ENCODE assay signal across 8 mouse cellular contexts in genomic region chr6:149310226-149310625, GRCm38 (mm10). TPM values are rescaled to one million over a fixed set of nuclear protein-coding genes. Genes with fewer than 3 reads are reported as not detected.
DNase-seq lines count a peak whose midpoint lies in the region; ATAC-seq and TF ChIP-seq lines count a peak whose summit lies in the region.

No protein-coding gene starts in this region.

- DNase-seq in heart, embryonic 10.5 days (ENCODE audit: low spot score): no peak
- no peak for DNase-seq in heart, adult 9 months (ENCODE audit: low spot score in 2 of 2)
- DNase-seq in forebrain, embryonic 14.5 days (ENCODE audit: low spot score): no peak
- no peak for DNase-seq in liver, embryonic 13.5 days
- DNase-seq in thymus, postnatal 14 days: no peak
- no peak for DNase-seq in testis, postnatal 10 days (ENCODE audit: low spot score)
- DNase-seq in right cerebral cortex, postnatal 10 days (ENCODE audit: low spot score in 2 of 2): no peak

- 51% methylated on average over 2 of the region's 2 CpGs for WGBS in heart, embryonic 10.5 days
- WGBS in forebrain, embryonic 14.5 days: 52% methylated on average over 2 of the region's 2 CpGs
- 50% methylated on average over 2 of the region's 2 CpGs for WGBS in liver, embryonic 13.5 days (ENCODE audit: insufficient replicate concordance)

- peak overlapping the region; percentile 47 for H3ac ChIP-seq in C2C12 (ENCODE audit: control insufficient read depth, insufficient read length, low read depth)

- H3K4me3 ChIP-seq in heart, embryonic 10.5 days: peak overlapping the region; percentile 85
- peak overlapping the region; percentile 66 for H3K4me3 ChIP-seq in C2C12 (ENCODE audit: insufficient read depth, poor library complexity, severe bottlenecking)
- H3K4me3 ChIP-seq in forebrain, embryonic 14.5 days (ENCODE audit: low read depth, low read length): peak overlapping the region; percentile 73
- peak overlapping the region; percentile 88 for H3K4me3 ChIP-seq in liver, embryonic 13.5 days (replicated peaks)

- H3K4me1 ChIP-seq in heart, embryonic 10.5 days: 0 out of 2 replicates have a peak, but pooled peaks cover 3% of the 10 kb centered on the region
- H3K4me1 ChIP-seq in forebrain, embryonic 14.5 days (ENCODE audit: control insufficient read depth, insufficient read depth, low read length): peaks cover 12% of the 10 kb centered on the region
- H3K4me1 ChIP-seq in liver, embryonic 13.5 days (replicated peaks): peaks cover 54% of the 10 kb centered on the region

- H3K36me3 ChIP-seq in heart, embryonic 10.5 days: peaks cover 27% of the 10 kb centered on the region
- H3K36me3 ChIP-seq in C2C12 (ENCODE audit: control insufficient read depth, insufficient read depth): peaks cover 38% of the 10 kb centered on the region
- H3K36me3 ChIP-seq in forebrain, embryonic 14.5 days (ENCODE audit: control insufficient read depth, insufficient read depth, low read length): peaks cover 7% of the 10 kb centered on the region
- peaks cover 35% of the 10 kb centered on the region for H3K36me3 ChIP-seq in liver, embryonic 13.5 days

- peaks cover 39% of the 10 kb centered on the region for H3K79me3 ChIP-seq in C2C12 (ENCODE audit: low read depth)

- no peaks in the 10 kb centered on the region for H3K27me3 ChIP-seq in heart, embryonic 10.5 days (ENCODE audit: insufficient read depth, poor library complexity, severe bottlenecking)
- no peaks in the 10 kb centered on the region for H3K27me3 ChIP-seq in C2C12 (ENCODE audit: control insufficient read depth, insufficient read depth, insufficient read length)
- no peaks in the 10 kb centered on the region for H3K27me3 ChIP-seq in forebrain, embryonic 14.5 days (replicated peaks; ENCODE audit: control insufficient read depth, insufficient read depth, low read length)
- no peaks in the 10 kb centered on the region for H3K27me3 ChIP-seq in liver, embryonic 13.5 days

- TF ChIP-seq CTCF in C2C12 (IDR thresholded peaks at IDR 0.05; ENCODE audit: control insufficient read depth, insufficient read depth, insufficient read length): no peak

- peak overlapping the region; percentile 99 for H3K27ac ChIP-seq in heart, embryonic 10.5 days
- no peak overlapping the region for H3K27ac ChIP-seq in forebrain, embryonic 14.5 days (ENCODE audit: low read depth, low read length)
- H3K27ac ChIP-seq in liver, embryonic 13.5 days: peak overlapping the region; percentile 95

- ATAC-seq in forebrain, embryonic 14.5 days: no peak
- ATAC-seq in liver, embryonic 13.5 days (ENCODE audit: low read depth): no peak

- H3K4me2 ChIP-seq in forebrain, embryonic 14.5 days (ENCODE audit: low read length): peak overlapping the region; percentile 65
- peak overlapping the region; percentile 61 for H3K4me2 ChIP-seq in liver, embryonic 13.5 days

- 0 out of 2 replicates have a peak, but pooled peaks cover 5% of the 10 kb centered on the region for H3K9me3 ChIP-seq in heart, embryonic 10.5 days
- 0 out of 2 replicates have a peak, but pooled peaks cover 2% of the 10 kb centered on the region for H3K9me3 ChIP-seq in forebrain, embryonic 14.5 days (replicated peaks; ENCODE audit: control insufficient read depth, low read length)
- H3K9me3 ChIP-seq in liver, embryonic 13.5 days (replicated peaks): peaks cover 18% of the 10 kb centered on the region

- H3K9ac ChIP-seq in forebrain, embryonic 14.5 days (ENCODE audit: low read length): peak overlapping the region; percentile 95
- peak overlapping the region; percentile 94 for H3K9ac ChIP-seq in liver, embryonic 13.5 days

- H3K79me2 ChIP-seq in C2C12 (ENCODE audit: control insufficient read depth, insufficient read depth): peaks cover 59% of the 10 kb centered on the region

TF ChIP-seq in C2C12, 6 proteins besides CTCF, POLR2A, EP300 and RAD21:
- TF ChIP-seq MAX (IDR thresholded peaks at IDR 0.05) (no peak), MYOD1 (IDR thresholded peaks at IDR 0.05; ENCODE audit: control insufficient read depth, insufficient read length, low read depth) (no peak), MYOG (IDR thresholded peaks at IDR 0.05; ENCODE audit: control insufficient read depth, extremely low read depth, insufficient read length) (no peak), USF1 (IDR thresholded peaks at IDR 0.05; ENCODE audit: low read depth) (no peak), CEBPB (IDR thresholded peaks at IDR 0.05; ENCODE audit: low read depth) (no peak), FOSL1 (IDR thresholded peaks at IDR 0.05; ENCODE audit: insufficient read depth, low read length, poor library complexity, severe bottlenecking) (no peak)

RNA-seq across cellular contexts. Expression of gene Resf1, which starts 1.0 kb away (rescaled TPM):
- 28.3 and 45.5 TPM in 2 replicates for polyA plus RNA-seq in heart, embryonic 10.5 days (2016; fragmentation: Nextera tagmentation; extraction: Ambion mirVana)
- polyA plus RNA-seq in C2C12 (2012; fragmentation: generic; extraction: Trizol): 4.3 TPM
- 32.6 and 33.3 TPM in 2 replicates for polyA plus RNA-seq in forebrain, embryonic 14.5 days (2014; fragmentation: Nextera tagmentation; extraction: Ambion mirVana)
- polyA plus RNA-seq in liver, embryonic 13.5 days (2015; fragmentation: Nextera tagmentation; extraction: Ambion mirVana): 24.6 and 32.0 TPM in 2 replicates
